Mouse (Mus musculus) midbrain, embryonic 14.5 days (tissue): ENCODE data around the gene Prom1. TPM values are rescaled to one million over a fixed set of nuclear protein-coding genes. Genes with fewer than 3 reads are reported as not detected.

ENCODE experiments used
- ATAC-seq: fragments of 200-750 bp; cut with Nextera tagmentation; 2 replicates; pipeline ENCODE4 v1.8.0; 2017; ENCODE audit warnings: moderate number of reproducible peaks, moderate library complexity; ENCODE audit not compliant: low FRiP score, low TSS enrichment
- DNase-seq: peaks from one replicate; pipeline ENCODE4 v3.0.0-alpha.2; 2015
- H3K27ac ChIP-seq: fragments of 300-500 bp; sonication (generic); replicated peaks from 2 replicates; pipeline ENCODE4 v1.5.1; 2014; ENCODE audit warnings: mild to moderate bottlenecking, low read depth, low read length, moderate library complexity
- H3K27me3 ChIP-seq: fragments of 300-500 bp; sonication (generic); 2 replicates; pipeline ENCODE4 v1.6.1; 2014; ENCODE audit warnings: low read length, control low read depth, mixed read lengths; ENCODE audit not compliant: control insufficient read depth, insufficient read depth
- H3K36me3 ChIP-seq: fragments of 300-500 bp; sonication (generic); 2 replicates; pipeline ENCODE4 v1.6.1; 2014; ENCODE audit warnings: low read length, control low read depth; ENCODE audit not compliant: control insufficient read depth, insufficient read depth
- H3K4me1 ChIP-seq: fragments of 300-500 bp; sonication (generic); 2 replicates; pipeline ENCODE4 v1.6.1; 2014; ENCODE audit warnings: mild to moderate bottlenecking, antibody characterized with exemption, low read length, control low read depth; ENCODE audit not compliant: control insufficient read depth, insufficient read depth
- H3K4me2 ChIP-seq: fragments of 300-500 bp; sonication (generic); 2 replicates; pipeline ENCODE4 v1.6.1; 2014; ENCODE audit warnings: mild to moderate bottlenecking, low read length, moderate library complexity
- H3K4me3 ChIP-seq: fragments of 300-500 bp; sonication (generic); replicated peaks from 2 replicates; pipeline ENCODE4 v1.5.1; 2014; ENCODE audit warnings: low read depth, low read length
- H3K9ac ChIP-seq: fragments of 300-500 bp; sonication (generic); replicated peaks from 2 replicates; pipeline ENCODE4 v1.6.1; 2014; ENCODE audit warnings: mild to moderate bottlenecking, low read length, moderate library complexity
- H3K9me3 ChIP-seq: fragments of 300-500 bp; sonication (generic); 2 replicates; pipeline ENCODE4 v1.6.1; 2016; ENCODE audit warnings: low read length, control low read depth, mixed read lengths; ENCODE audit not compliant: control insufficient read depth
- WGBS: fragments of 180-500 bp; shearing (Covaris S2); extraction: QIAGEN DNeasy Blood & Tissue Kit; methylation state at CpG from one replicate; pipeline ENCODE4 v1.1.7; 2014; 5-methylcytosine and 5-hydroxymethylcytosine counted together
- polyA plus RNA-seq: library from polyadenylated mRNA; unstranded; fragments of >200 nt; fragmentation: Nextera tagmentation; extraction: Ambion mirVana; gene quantifications from 2 replicates; pipeline ENCODE4 v1.2.1, GENCODE M21; 2014

The Prom1 gene
- polyA plus RNA-seq, 1 experiment from 2014 or later = 41.8 TPM

GRCm38 (mm10) chr5:44109121-44109520 is 7.3 kb upstream of the Prom1 start:
- Histone ChIP-seq H3K4me3 (no peak overlapping the region), H3K27me3 (no peaks in the 10 kb centered on the region), H3K9ac (no peak overlapping the region), H3K27ac (no peak overlapping the region), H3K36me3 (no peaks in the 10 kb centered on the region), H3K4me2 (no peak overlapping the region), H3K4me1 (no peaks in the 10 kb centered on the region), H3K9me3 (no peaks in the 10 kb centered on the region)
- no peak for ATAC-seq
- WGBS = 71% methylated on average over 2 of the region's 2 CpGs
- DNase-seq = no peak

DNA sequence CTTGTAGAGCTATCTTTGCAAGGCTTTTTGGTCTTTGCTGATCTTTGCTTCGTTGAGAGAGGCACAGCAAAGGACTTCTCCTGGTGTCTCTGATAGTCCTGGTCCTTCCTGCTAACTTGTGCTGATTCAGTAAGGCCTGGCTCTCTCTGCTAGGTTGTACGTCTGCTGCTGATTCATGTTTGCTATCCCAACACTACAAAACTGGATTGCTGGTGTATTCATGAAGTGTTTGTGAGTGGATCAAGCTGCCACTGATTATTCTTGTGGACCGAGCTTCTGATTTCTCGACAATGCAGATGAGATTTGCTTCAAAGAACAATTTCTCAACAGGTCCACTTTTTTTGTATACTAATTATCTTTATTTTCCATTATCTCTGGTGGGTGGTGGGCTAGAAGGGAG is 6.3 kb upstream of the Prom1 start:
- H3K36me3 ChIP-seq = no peaks in the 10 kb centered on the region
- H3K4me1 ChIP-seq = no peaks in the 10 kb centered on the region
- H3K4me2 ChIP-seq = no peak overlapping the region
- H3K9me3 ChIP-seq = no peaks in the 10 kb centered on the region; the same call in 1 of the 2 replicates
- ATAC-seq (no peak), DNase-seq (no peak)
- no peak overlapping the region for H3K9ac ChIP-seq
- no peaks in the 10 kb centered on the region for H3K27me3 ChIP-seq
- 94% methylated on average over 4 of the region's 4 CpGs for WGBS
- no peak overlapping the region for H3K4me3 ChIP-seq
- no peak overlapping the region for H3K27ac ChIP-seq

- 73% methylated on average over 4 of the region's 4 CpGs for WGBS
- no peak overlapping the region for H3K4me2 ChIP-seq
Observed at GRCm38 (mm10) chr5:44105192-44105591, 3.4 kb upstream of the Prom1 start.

GRCm38 (mm10) chr5:44104686-44105085 is 2.9 kb upstream of the Prom1 start:
- no peaks in the 10 kb centered on the region; the same call in 1 of the 2 replicates for H3K9me3 ChIP-seq
- H3K4me1 ChIP-seq = peaks cover 3% of the 10 kb centered on the region; the same call in 1 of the 2 replicates
- H3K27me3 ChIP-seq = no peaks in the 10 kb centered on the region
- H3K36me3 ChIP-seq = no peaks in the 10 kb centered on the region
- no peak overlapping the region for H3K27ac ChIP-seq
- no peak overlapping the region for H3K4me3 ChIP-seq
- WGBS = 12% methylated on average over 8 of the region's 8 CpGs
- no peak overlapping the region for H3K9ac ChIP-seq
- DNase-seq (peak; percentile 31), ATAC-seq (no peak)
- H3K4me2 ChIP-seq = no peak overlapping the region

More at GRCm38 (mm10) chr5:44105192-44105591, 3.4 kb upstream of the Prom1 start:
- Histone ChIP-seq H3K9ac (no peak overlapping the region), H3K27ac (no peak overlapping the region), H3K9me3 (no peaks in the 10 kb centered on the region; the same call in 1 of the 2 replicates), H3K4me1 (no peaks in the 10 kb centered on the region), H3K27me3 (no peaks in the 10 kb centered on the region), H3K36me3 (no peaks in the 10 kb centered on the region), H3K4me3 (no peak overlapping the region)
- DNase-seq = no peak
- no peak for ATAC-seq

DNA sequence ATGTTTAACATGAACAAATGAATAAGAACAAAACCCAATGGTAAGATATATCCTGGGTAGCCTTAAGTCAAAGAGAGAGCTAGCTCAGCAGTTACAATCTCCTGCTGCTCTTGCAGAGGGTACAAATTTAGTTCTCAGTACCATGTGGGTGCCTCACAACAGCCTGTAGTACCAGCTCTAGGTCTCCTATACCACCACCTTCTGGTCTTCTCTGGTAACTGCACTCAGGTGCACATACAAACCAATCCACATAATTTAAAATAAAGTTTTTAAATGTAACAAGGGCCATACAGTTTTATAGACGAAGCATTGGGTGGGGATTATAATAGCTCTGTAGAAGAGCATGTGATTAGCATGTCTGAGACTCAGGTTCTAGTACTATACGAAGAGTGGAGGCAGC is 2.3 kb upstream of the Prom1 start:
- ATAC-seq (no peak), DNase-seq (no peak)
- H3K36me3 ChIP-seq = no peaks in the 10 kb centered on the region
- no peaks in the 10 kb centered on the region for H3K27me3 ChIP-seq
- no peak overlapping the region for H3K4me2 ChIP-seq
- H3K9me3 ChIP-seq = no peaks in the 10 kb centered on the region; the same call in 1 of the 2 replicates
- no peak overlapping the region for H3K27ac ChIP-seq
- 60% methylated on average over 2 of the region's 2 CpGs for WGBS
- H3K9ac ChIP-seq = no peak overlapping the region
- H3K4me1 ChIP-seq = peaks cover 5% of the 10 kb centered on the region; the same call in 1 of the 2 replicates
- H3K4me3 ChIP-seq = no peak overlapping the region

DNA sequence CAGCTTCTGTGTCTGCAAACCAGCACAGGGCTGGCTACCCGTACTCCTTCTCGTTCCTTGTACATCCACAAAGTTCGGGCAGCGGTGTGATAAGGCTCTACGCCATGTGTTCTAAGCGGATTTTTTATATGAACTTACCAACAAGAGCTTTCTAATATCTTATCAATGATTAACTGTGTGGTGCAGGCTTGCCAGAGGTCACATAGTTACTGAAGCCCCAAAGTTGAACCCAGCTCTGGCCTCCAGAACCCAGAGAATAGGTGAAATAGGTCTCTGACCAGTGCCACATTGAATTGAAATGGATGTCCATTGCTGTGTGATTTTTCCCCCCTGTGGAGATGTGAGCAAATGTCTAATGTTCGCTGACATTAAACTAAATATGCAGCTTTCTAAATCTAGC is 1.3 kb upstream of the Prom1 start:
- no peak for ATAC-seq
- DNase-seq = no peak
- 94% methylated on average over 7 of the region's 7 CpGs for WGBS
- Histone ChIP-seq H3K4me1 (peaks cover 5% of the 10 kb centered on the region; the same call in 1 of the 2 replicates), H3K9ac (no peak overlapping the region), H3K27ac (no peak overlapping the region), H3K36me3 (no peaks in the 10 kb centered on the region), H3K27me3 (no peaks in the 10 kb centered on the region), H3K9me3 (no peaks in the 10 kb centered on the region; the same call in 1 of the 2 replicates), H3K4me3 (no peak overlapping the region), H3K4me2 (no peak overlapping the region)

DNA sequence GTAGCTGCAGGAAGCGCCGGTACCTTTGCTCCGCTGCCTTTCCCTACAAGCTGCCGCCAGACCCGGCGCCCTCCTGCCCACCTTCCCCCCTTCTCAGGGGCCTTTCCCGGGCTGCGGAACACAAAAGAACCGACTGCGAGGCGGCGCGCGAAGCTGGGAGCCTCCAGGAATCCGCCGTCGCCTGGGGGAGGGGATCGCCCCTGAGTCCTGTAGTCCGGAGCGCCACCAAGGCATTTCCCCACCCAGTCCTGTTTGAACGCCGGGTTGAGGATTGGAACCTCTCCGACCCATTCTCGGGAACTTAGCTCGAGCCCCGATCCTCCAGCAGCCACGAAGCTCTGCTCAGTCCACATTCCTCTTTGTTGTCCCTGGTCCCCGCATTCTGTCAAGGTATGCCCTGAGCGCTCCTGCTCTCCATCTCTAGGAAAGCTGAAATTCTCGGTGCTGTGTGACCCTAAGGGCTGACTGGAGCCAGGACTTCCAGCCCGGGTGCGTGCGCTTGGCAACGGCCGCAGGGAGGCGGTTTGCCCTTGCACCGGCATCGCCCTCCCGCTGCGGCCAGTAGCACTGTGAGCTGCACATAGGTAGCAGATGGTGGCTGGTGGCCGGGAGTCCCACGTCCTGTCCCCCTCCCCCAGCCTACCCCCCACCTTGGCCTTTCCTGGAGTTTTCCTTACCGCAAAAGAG is 1.1 kb downstream of the Prom1 start:
- peaks cover 5% of the 10 kb centered on the region; the same call in 1 of the 2 replicates for H3K4me1 ChIP-seq
- peak overlapping the region; percentile 97 for H3K4me2 ChIP-seq
- H3K9me3 ChIP-seq = no peaks in the 10 kb centered on the region; the same call in 1 of the 2 replicates
- H3K27me3 ChIP-seq = no peaks in the 10 kb centered on the region
- peak overlapping the region; percentile 71 for H3K4me3 ChIP-seq
- H3K9ac ChIP-seq = peak overlapping the region; percentile 84
- peak; percentile 80 for ATAC-seq
- H3K27ac ChIP-seq = peak overlapping the region; percentile 89
- no peaks in the 10 kb centered on the region for H3K36me3 ChIP-seq
- DNase-seq = peak; percentile 85
- under 1% methylated on average over 43 of the region's 43 CpGs for WGBS

- 1% methylated on average over 12 of the region's 12 CpGs for WGBS
- Histone ChIP-seq H3K4me2 (peak overlapping the region; percentile 97), H3K4me3 (peak overlapping the region; percentile 71), H3K9me3 (no peaks in the 10 kb centered on the region; the same call in 1 of the 2 replicates), H3K9ac (peak overlapping the region; percentile 84), H3K36me3 (no peaks in the 10 kb centered on the region), H3K4me1 (peaks cover 5% of the 10 kb centered on the region; the same call in 1 of the 2 replicates), H3K27me3 (no peaks in the 10 kb centered on the region), H3K27ac (peak overlapping the region; percentile 89)
- no peak; the same call in 1 of the 2 replicates for ATAC-seq
- DNase-seq = no peak
Observed at GRCm38 (mm10) chr5:44100187-44100543, 1.7 kb downstream of the Prom1 start.

DNA sequence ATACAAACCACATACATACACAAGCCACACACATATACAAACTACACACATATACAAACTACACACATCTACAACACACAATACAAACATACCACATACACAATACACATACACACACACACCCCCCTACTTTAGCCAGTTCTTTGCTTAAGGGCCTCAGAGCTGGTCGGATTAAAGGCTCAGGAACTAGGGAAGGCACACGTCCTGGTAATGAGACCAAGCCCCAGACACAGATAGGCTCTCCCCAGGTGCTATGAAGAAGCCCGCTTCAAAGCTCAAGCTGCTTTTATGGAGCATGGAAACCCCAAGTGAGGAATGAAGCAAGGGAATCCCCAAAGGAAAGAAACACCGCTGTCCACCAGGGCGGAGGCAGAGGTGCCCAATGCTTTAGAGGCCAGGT is 4.8 kb downstream of the Prom1 start:
- Histone ChIP-seq H3K36me3 (peaks cover 19% of the 10 kb centered on the region), H3K9ac (no peak overlapping the region), H3K27me3 (no peaks in the 10 kb centered on the region), H3K27ac (no peak overlapping the region), H3K4me1 (peaks cover 5% of the 10 kb centered on the region; the same call in 1 of the 2 replicates), H3K4me3 (no peak overlapping the region), H3K9me3 (no peaks in the 10 kb centered on the region), H3K4me2 (no peak overlapping the region)
- WGBS = 79% methylated on average over 5 of the region's 5 CpGs
- ATAC-seq = no peak
- DNase-seq = no peak
